Mouse (Mus musculus): ENCODE data around the gene Mrpl10. TPM values are rescaled to one million over a fixed set of nuclear protein-coding genes. Genes with fewer than 3 reads are reported as not detected.
A peak's percentile ranks its signal among the peaks of the same experiment; 100 is the strongest.

Mrpl10 gene
- polyA plus RNA-seq, 1 experiment from 2014 or later: 85.5 TPM

- Histone ChIP-seq H3K9ac (no peak overlapping the region), H3K4me1 (ENCODE audit: insufficient read depth) (peaks cover 8% of the 10 kb centered on the region; the same call in 1 of the 2 replicates), H3K27me3 (ENCODE audit: insufficient read depth, low read length) (no peaks in the 10 kb centered on the region), H3K36me3 (ENCODE audit: insufficient read depth) (no peaks in the 10 kb centered on the region), H3K9me3 (ENCODE audit: low read depth, low read length) (no peaks in the 10 kb centered on the region; the same call in 1 of the 2 replicates), H3K4me2 (no peak overlapping the region), H3K4me3 (ENCODE audit: low read depth, low read length) (no peak overlapping the region), H3K27ac (ENCODE audit: low read depth) (no peak overlapping the region)
- ATAC-seq (ENCODE audit: insufficient read depth) (no peak), DNase-seq (no peak)
- 79% methylated on average over 15 of the region's 15 CpGs for WGBS
- TF ChIP-seq CTCF (IDR thresholded peaks at IDR 0.05; ENCODE audit: low read depth): no peak
Measured at GRCm38 (mm10) chr11:97084821-97085505, 43.6 kb downstream of the Mrpl10 start.

DNA sequence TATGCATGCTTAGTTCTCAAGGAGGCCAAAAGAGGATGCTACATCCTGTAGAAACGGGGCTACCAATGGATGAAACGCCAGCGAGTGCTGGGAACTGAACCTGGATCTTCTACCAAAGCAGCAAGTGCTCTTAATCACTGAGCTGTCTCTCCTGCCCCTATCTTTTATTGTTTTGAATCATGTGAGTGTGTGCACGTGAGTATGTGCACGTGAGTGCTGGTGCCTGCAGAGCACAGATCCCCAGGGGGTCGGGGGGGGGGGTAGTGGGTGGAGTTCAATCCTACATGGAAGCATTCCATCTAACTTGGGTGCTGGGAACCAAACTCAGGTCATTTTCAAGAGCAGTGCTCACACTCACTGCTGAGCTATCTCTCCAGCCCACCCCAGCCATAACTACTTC is 45.0 kb downstream of the Mrpl10 start:
- WGBS: 70% methylated on average over 6 of the region's 6 CpGs
- no peaks in the 10 kb centered on the region; the same call in 1 of the 2 replicates for H3K9me3 ChIP-seq (ENCODE audit: low read depth, low read length)
- ATAC-seq (ENCODE audit: insufficient read depth) (no peak), DNase-seq (no peak)
- no peak overlapping the region for H3K9ac ChIP-seq
- H3K4me1 ChIP-seq (ENCODE audit: insufficient read depth): peaks cover 8% of the 10 kb centered on the region; the same call in 1 of the 2 replicates
- no peak for TF ChIP-seq CTCF (IDR thresholded peaks at IDR 0.05; ENCODE audit: low read depth)
- no peak overlapping the region for H3K4me2 ChIP-seq
- no peaks in the 10 kb centered on the region for H3K27me3 ChIP-seq (ENCODE audit: insufficient read depth, low read length)
- H3K4me3 ChIP-seq (ENCODE audit: low read depth, low read length): no peak overlapping the region
- H3K36me3 ChIP-seq (ENCODE audit: insufficient read depth): no peaks in the 10 kb centered on the region
- H3K27ac ChIP-seq (ENCODE audit: low read depth): no peak overlapping the region

GRCm38 (mm10) chr11:97094600-97094999 is 53.2 kb downstream of the Mrpl10 start:
- no peak overlapping the region for H3K4me3 ChIP-seq (ENCODE audit: low read depth, low read length)
- DNase-seq (no peak), ATAC-seq (ENCODE audit: insufficient read depth) (no peak)
- H3K4me1 ChIP-seq (ENCODE audit: insufficient read depth): no peaks in the 10 kb centered on the region
- H3K9me3 ChIP-seq (ENCODE audit: low read depth, low read length): no peaks in the 10 kb centered on the region
- WGBS: 60% methylated on average over 2 of the region's 2 CpGs
- H3K9ac ChIP-seq: no peak overlapping the region
- no peak for TF ChIP-seq CTCF (IDR thresholded peaks at IDR 0.05; ENCODE audit: low read depth)
- no peak overlapping the region for H3K27ac ChIP-seq (ENCODE audit: low read depth)
- no peak overlapping the region for H3K4me2 ChIP-seq
- no peaks in the 10 kb centered on the region for H3K36me3 ChIP-seq (ENCODE audit: insufficient read depth)
- H3K27me3 ChIP-seq (ENCODE audit: insufficient read depth, low read length): peaks cover 17% of the 10 kb centered on the region; the same call in 1 of the 2 replicates

- WGBS: 16% methylated on average over 18 of the region's 18 CpGs
- ATAC-seq (ENCODE audit: insufficient read depth) (no peak), DNase-seq (peak; percentile 22)
- peaks cover 26% of the 10 kb centered on the region; the same call in 1 of the 2 replicates for H3K27me3 ChIP-seq (ENCODE audit: insufficient read depth, low read length)
- no peak overlapping the region for H3K9ac ChIP-seq
- TF ChIP-seq CTCF (IDR thresholded peaks at IDR 0.05; ENCODE audit: low read depth): no peak
- no peaks in the 10 kb centered on the region for H3K36me3 ChIP-seq (ENCODE audit: insufficient read depth)
- H3K4me3 ChIP-seq (ENCODE audit: low read depth, low read length): no peak overlapping the region
- H3K4me1 ChIP-seq (ENCODE audit: insufficient read depth): no peaks in the 10 kb centered on the region
- peak overlapping the region; percentile 27; the same call in 1 of the 2 replicates for H3K4me2 ChIP-seq
- no peak overlapping the region for H3K27ac ChIP-seq (ENCODE audit: low read depth)
- H3K9me3 ChIP-seq (ENCODE audit: low read depth, low read length): no peaks in the 10 kb centered on the region
Measured at GRCm38 (mm10) chr11:97098791-97099190, 57.4 kb downstream of the Mrpl10 start.

Small RNAs within 50 kb of the gene (microRNA-seq; reads per million reads assigned to microRNA genes)
- 1.4 reads per million for gene Mir8103 (ENCODE audit: borderline number of aligned reads)

Other genes with a start within 250 kb of the Mrpl10 start
- gene Nfe2l1, start 211.6 kb upstream of the Mrpl10 start, polyA plus RNA-seq (2014; fragmentation: Nextera tagmentation; extraction: Ambion mirVana): 34.6 and 39.5 TPM in 2 replicates
- 144 and 151 TPM in 2 replicates for gene Copz2, start 191.7 kb upstream of the Mrpl10 start, polyA plus RNA-seq (2014; fragmentation: Nextera tagmentation; extraction: Ambion mirVana)
- gene Cdk5rap3, start 125.1 kb upstream of the Mrpl10 start, polyA plus RNA-seq (2014; fragmentation: Nextera tagmentation; extraction: Ambion mirVana): 61.8 and 63.8 TPM in 2 replicates
- gene Prr15l, start 113.5 kb upstream of the Mrpl10 start, polyA plus RNA-seq (2014; fragmentation: Nextera tagmentation; extraction: Ambion mirVana): 24.1 and 30.8 TPM in 2 replicates
- gene Pnpo, start 97.6 kb upstream of the Mrpl10 start, polyA plus RNA-seq (2014; fragmentation: Nextera tagmentation; extraction: Ambion mirVana): 18.4 and 19.5 TPM in 2 replicates
- gene Sp2, start 58.6 kb upstream of the Mrpl10 start, polyA plus RNA-seq (2014; fragmentation: Nextera tagmentation; extraction: Ambion mirVana): 22.3 and 23.7 TPM in 2 replicates
- gene Sp6, start 28.2 kb upstream of the Mrpl10 start, polyA plus RNA-seq (2014; fragmentation: Nextera tagmentation; extraction: Ambion mirVana): 0.22 and 0.43 TPM in 2 replicates
- gene Scrn2, start 11.6 kb upstream of the Mrpl10 start, polyA plus RNA-seq (2014; fragmentation: Nextera tagmentation; extraction: Ambion mirVana): 24.5 and 30.2 TPM in 2 replicates
- gene Lrrc46, start 153 bp upstream of the Mrpl10 start, polyA plus RNA-seq (2014; fragmentation: Nextera tagmentation; extraction: Ambion mirVana): 1.1 and 1.5 TPM in 2 replicates
- 6.3 and 12.8 TPM in 2 replicates for gene Osbpl7, start 9.1 kb downstream of the Mrpl10 start, polyA plus RNA-seq (2014; fragmentation: Nextera tagmentation; extraction: Ambion mirVana)
- gene Tbx21, start 73.8 kb downstream of the Mrpl10 start, polyA plus RNA-seq (2014; fragmentation: Nextera tagmentation; extraction: Ambion mirVana): not detected in 2 replicates
- 9.4 and 10.8 TPM in 2 replicates for gene Tbkbp1, start 109.9 kb downstream of the Mrpl10 start, polyA plus RNA-seq (2014; fragmentation: Nextera tagmentation; extraction: Ambion mirVana)
- 81.2 and 83.4 TPM in 2 replicates for gene Kpnb1, start 146.3 kb downstream of the Mrpl10 start, polyA plus RNA-seq (2014; fragmentation: Nextera tagmentation; extraction: Ambion mirVana)
- gene Npepps, start 239.1 kb downstream of the Mrpl10 start, polyA plus RNA-seq (2014; fragmentation: Nextera tagmentation; extraction: Ambion mirVana): 70.7 and 76.2 TPM in 2 replicates

Data from lung, embryonic 14.5 days (tissue).